In the genomic region with DNA sequence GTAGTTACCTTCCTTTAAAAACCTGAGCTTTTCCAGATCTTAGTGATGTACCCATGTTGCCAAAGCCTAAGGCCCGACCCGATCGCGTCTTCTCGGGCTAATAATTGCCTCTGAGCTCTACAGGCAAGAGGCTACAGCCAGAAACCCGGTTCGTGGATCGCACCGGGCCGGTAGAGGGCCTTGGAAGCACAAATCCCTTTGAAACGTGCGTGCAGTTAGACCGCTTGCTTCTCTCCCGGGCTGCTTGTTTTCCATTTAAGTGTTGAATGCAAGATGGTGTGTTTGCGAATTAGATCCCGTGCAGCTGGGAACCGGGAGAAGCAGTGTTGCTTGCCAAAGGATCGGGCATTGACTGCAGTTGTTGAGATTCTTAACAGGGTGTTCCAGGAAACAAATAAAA, we compare ENCODE assay signal across 8 mouse cellular contexts. TPM values are rescaled to one million over a fixed set of nuclear protein-coding genes. Genes with fewer than 3 reads are reported as not detected.
DNase-seq lines count a peak whose midpoint lies in the region; ATAC-seq and TF ChIP-seq lines count a peak whose summit lies in the region.

No protein-coding gene starts in this region.

- no peak for TF ChIP-seq POLR2A in lung, adult 2 months (IDR thresholded peaks at IDR 0.05; ENCODE audit: borderline replicate concordance, extremely low read depth, low read depth, low read length)

- H3K9me3 ChIP-seq in ES-E14 (ENCODE audit: control insufficient read depth, insufficient read depth, low read depth, low read length) = no peaks in the 10 kb centered on the region
- H3K9me3 ChIP-seq in forebrain, embryonic 16.5 days (ENCODE audit: control insufficient read depth, low read length) = no peaks in the 10 kb centered on the region

- H3K4me3 ChIP-seq in ES-E14 (ENCODE audit: insufficient read depth in 1 of 2, low read depth in 1 of 2, low read length in 2 of 2, poor library complexity in 1 of 2, severe bottlenecking in 1 of 2) = peak overlapping the region; percentile 58 to 61
- peak overlapping the region; percentile 80 for H3K4me3 ChIP-seq in forebrain, embryonic 16.5 days (replicated peaks; ENCODE audit: low read length)
- peak overlapping the region; percentile 59 for H3K4me3 ChIP-seq in lung, adult 2 months (replicated peaks; ENCODE audit: extremely low read depth, low read depth, low read length)

- intact Hi-C loops in heart, postnatal 25 days (cut with DNase I) = loop anchor here (5.0 kb wide), 1 partner anchor 62 kb away; no protein-coding TSS in a partner anchor

- ATAC-seq in forebrain, embryonic 16.5 days = peak; percentile 2; the same call in 1 of the 2 replicates

- peaks cover 12 to 31% of the 10 kb centered on the region in 2 experiments for H3K4me1 ChIP-seq in ES-E14 (ENCODE audit: control insufficient read depth in 2 of 2, insufficient read depth in 2 of 2, low read length in 2 of 2, poor library complexity in 1 of 2)
- H3K4me1 ChIP-seq in forebrain, embryonic 16.5 days (replicated peaks; ENCODE audit: control insufficient read depth, insufficient read depth, low read length) = peaks cover 21% of the 10 kb centered on the region
- no peaks in the 10 kb centered on the region for H3K4me1 ChIP-seq in lung, adult 2 months (ENCODE audit: control insufficient read depth, insufficient read depth, low read length)

- H3K9ac ChIP-seq in ES-E14 (ENCODE audit: insufficient read depth, low read depth, low read length, poor library complexity, severe bottlenecking) = peak overlapping the region; percentile 61; the same call in 1 of the 2 replicates
- H3K9ac ChIP-seq in forebrain, embryonic 16.5 days (replicated peaks; ENCODE audit: low read depth, low read length) = peak overlapping the region; percentile 25; the same call in 1 of the 2 replicates

- H3K27me3 ChIP-seq in forebrain, embryonic 16.5 days (replicated peaks; ENCODE audit: control insufficient read depth, insufficient read depth, low read length) = peaks cover 28% of the 10 kb centered on the region

- H3K27ac ChIP-seq in ES-E14 (ENCODE audit: insufficient read depth, low read depth, low read length, poor library complexity, severe bottlenecking) = no peak overlapping the region; the same call in 1 of the 2 replicates
- peak overlapping the region; percentile 71 for H3K27ac ChIP-seq in forebrain, embryonic 16.5 days (ENCODE audit: low read length)

- H3K4me2 ChIP-seq in forebrain, embryonic 16.5 days (ENCODE audit: low read length) = peak overlapping the region; percentile 100

- H3K36me3 ChIP-seq in ES-E14 (ENCODE audit: control insufficient read depth, insufficient read depth, low read length, poor library complexity, severe bottlenecking) = peaks cover 4% of the 10 kb centered on the region
- no peaks in the 10 kb centered on the region for H3K36me3 ChIP-seq in forebrain, embryonic 16.5 days (ENCODE audit: control insufficient read depth, insufficient read depth)

- no peak for DNase-seq in ES-E14 (ENCODE audit: low read depth, low spot score)
- peak; percentile 5 for DNase-seq in c-Kit-negative CD71-positive TER-119-positive erythroid progenitor cells, embryonic 14.5 days (ENCODE audit: low read depth, low spot score)
- DNase-seq in heart, postnatal 25 days (ENCODE audit: low spot score) = peak; percentile 6
- peak; percentile 50 to 57 for DNase-seq in layer of hippocampus, adult 18-20 months (ENCODE audit: low spot score in 2 of 2)
- DNase-seq in lung, adult 2 months = peak; percentile 46
- DNase-seq in ovary, adult 18-20 months (ENCODE audit: low spot score) = peak; percentile 26
- DNase-seq in thymus, postnatal 25 days = peak; percentile 16

- in situ Hi-C loops in ES-E14 (cut with MboI; ENCODE audit: low sequenced_read_pairs in 2 of 2, unreplicated experiment in 2 of 2) = no loop called here

- WGBS in forebrain, embryonic 16.5 days = under 1% methylated on average over 18 of the region's 18 CpGs
- under 1% methylated on average over 18 of the region's 18 CpGs for WGBS in lung, adult 2 months

- TF ChIP-seq CTCF in lung, adult 2 months (IDR thresholded peaks at IDR 0.05; ENCODE audit: insufficient read depth, low read length) = 0 out of 2 replicates have a peak, but pooled peaks have one; percentile 9

TF ChIP-seq in ES-E14, 5 proteins besides CTCF, POLR2A, EP300 and RAD21:
- TF ChIP-seq HCFC1 (IDR thresholded peaks at IDR 0.05; ENCODE audit: borderline replicate concordance, insufficient read depth, low read length) = no peak

RNA-seq across cellular contexts. Expression of gene Etv5, which starts 0.8 kb away (rescaled TPM):
- total RNA-seq in ES-E14 (2012; rRNA removed) = 136 and 147 TPM in 2 replicates
- polyA plus RNA-seq in forebrain, embryonic 16.5 days (2015; fragmentation: Nextera tagmentation; extraction: Ambion mirVana) = 25.4 and 35.2 TPM in 2 replicates
- total RNA-seq in heart, postnatal 25 days (2021) = 10 to 100 TPM; 12.3 to 12.6 TPM
- 10 to 100 TPM; 49.2 to 54.5 TPM for total RNA-seq in layer of hippocampus, adult 18-20 months (2021)
- polyA plus RNA-seq in lung, adult 2 months (2012; rRNA removed) = 88.0 and 92.8 TPM in 2 replicates
